Mouse (Mus musculus): ENCODE data around the gene Invs.

The Invs gene

GRCm38 (mm10) chr4:48279498-48280134, at the start of gene Invs, which contains the start of gene Erp44:
Gene Invs, plus strand, starts transcription at chr4:48279760.
Gene Erp44, minus strand, starts transcription at chr4:48279558.
- DNase-seq (ENCODE audit: low read depth, low spot score), result peak; percentile 96

DNA sequence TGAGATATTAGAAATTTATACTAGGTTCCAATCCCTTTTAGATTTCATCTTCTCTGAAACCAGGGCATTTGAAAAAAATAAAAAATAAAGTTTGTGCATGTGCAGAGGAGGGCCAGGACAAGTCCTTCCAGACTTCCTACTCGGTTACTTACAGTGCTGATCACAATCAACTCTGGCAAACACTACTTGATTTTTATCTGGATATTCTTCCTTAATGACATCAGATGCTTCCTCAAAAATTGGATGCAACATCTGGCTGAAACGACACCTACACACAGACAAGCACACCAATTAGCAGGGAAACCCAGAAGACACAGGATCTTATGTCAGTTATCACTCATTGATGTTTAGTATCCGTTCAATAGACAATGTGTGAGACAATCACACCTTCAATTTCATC, 42.8 kb upstream of the Invs start:
- no peak for DNase-seq (ENCODE audit: low read depth, low spot score)

DNA sequence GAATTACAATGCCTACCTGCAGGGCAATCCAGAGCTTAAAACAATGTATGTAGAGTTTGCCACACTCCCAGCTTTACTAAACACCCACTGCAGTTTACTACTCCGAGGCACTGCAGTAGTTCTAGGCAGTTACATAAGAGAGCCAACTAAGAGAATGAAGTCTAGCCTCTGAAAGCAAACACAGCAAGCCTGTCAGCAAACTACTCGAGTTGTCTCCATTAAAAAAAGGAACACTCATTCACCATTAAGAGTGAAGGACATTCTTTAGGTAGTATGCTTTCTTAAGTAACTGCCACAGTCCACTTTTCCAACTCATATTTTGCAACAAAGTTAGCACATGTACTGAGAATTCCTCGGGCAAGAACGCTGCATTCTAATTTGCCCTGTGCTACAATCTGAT, 40.5 kb upstream of the Invs start:
- DNase-seq (ENCODE audit: low read depth, low spot score), result no peak

GRCm38 (mm10) chr4:48242482-48242881, 37.1 kb upstream of the Invs start:
- DNase-seq (ENCODE audit: low read depth, low spot score), result no peak

GRCm38 (mm10) chr4:48243737-48244136, 35.8 kb upstream of the Invs start:
- DNase-seq (ENCODE audit: low read depth, low spot score), result no peak

DNA sequence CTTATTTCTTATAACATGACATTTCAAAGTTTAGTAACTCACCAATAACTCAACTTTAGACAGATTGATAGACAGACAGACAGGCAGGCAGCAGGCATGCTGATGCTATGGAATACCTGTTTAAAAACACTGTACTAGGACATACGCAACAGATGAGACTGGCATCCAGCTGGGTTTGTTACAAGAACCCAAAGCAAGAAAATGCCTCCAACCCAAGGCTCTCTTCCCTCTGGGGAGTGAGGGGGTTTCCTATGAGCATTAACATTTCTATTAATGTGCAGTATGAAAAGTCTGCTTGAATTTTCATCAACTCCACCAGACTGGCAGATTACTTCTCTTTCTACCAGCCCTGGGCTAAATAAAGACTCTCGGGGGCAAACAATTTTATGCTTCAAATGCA, 35.3 kb upstream of the Invs start:
- DNase-seq (ENCODE audit: low read depth, low spot score), result no peak

DNA sequence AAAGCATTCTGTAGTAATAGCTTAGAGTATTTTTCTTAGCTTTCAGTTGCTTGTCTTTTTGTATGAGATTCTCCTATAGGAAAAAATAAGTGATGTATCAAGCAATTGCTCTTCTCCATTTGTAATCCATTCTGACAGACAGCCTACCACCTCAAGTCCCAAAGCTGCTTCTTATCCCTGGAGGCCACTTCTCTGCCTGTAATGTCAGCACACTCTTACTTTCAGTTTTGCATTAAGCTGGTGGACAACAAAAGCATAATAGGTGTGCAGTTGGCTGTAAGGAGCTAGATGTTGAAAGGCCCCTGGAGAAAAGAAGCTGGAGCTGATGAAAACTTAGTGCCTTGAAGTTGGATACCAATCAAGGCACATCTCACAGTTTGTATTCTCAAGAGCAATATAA, 26.3 kb upstream of the Invs start:
- no peak for DNase-seq (ENCODE audit: low read depth, low spot score)

GRCm38 (mm10) chr4:48258045-48258444, 21.5 kb upstream of the Invs start:
- DNase-seq (ENCODE audit: low read depth, low spot score), result no peak

GRCm38 (mm10) chr4:48267683-48268082, 11.9 kb upstream of the Invs start:
- no peak for DNase-seq (ENCODE audit: low read depth, low spot score)

GRCm38 (mm10) chr4:48268127-48268526, 11.4 kb upstream of the Invs start:
- DNase-seq (ENCODE audit: low read depth, low spot score), result no peak

- no peak for DNase-seq (ENCODE audit: low read depth, low spot score)
Measured at GRCm38 (mm10) chr4:48270532-48270931, 9.0 kb upstream of the Invs start.

DNA sequence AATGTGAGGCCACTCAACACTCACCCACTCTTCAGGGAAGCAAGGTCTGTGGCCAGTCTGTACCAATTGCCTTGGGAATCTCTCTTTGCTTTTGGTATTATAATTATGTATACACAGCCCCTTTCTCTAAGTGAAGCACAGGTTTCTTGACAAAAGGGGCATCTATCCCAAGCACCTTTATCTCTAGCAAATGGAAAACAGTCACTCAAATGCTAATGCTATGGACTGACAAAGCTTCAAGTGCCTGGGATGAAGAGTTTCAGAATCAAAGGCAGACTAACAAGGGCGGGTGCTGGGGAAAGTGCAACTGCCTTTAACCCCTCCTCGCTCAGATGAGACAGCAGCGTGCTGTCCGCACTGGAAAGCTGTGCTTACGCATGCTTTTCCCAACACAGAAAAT, 7.7 kb upstream of the Invs start:
- DNase-seq (ENCODE audit: low read depth, low spot score), result no peak

DNA sequence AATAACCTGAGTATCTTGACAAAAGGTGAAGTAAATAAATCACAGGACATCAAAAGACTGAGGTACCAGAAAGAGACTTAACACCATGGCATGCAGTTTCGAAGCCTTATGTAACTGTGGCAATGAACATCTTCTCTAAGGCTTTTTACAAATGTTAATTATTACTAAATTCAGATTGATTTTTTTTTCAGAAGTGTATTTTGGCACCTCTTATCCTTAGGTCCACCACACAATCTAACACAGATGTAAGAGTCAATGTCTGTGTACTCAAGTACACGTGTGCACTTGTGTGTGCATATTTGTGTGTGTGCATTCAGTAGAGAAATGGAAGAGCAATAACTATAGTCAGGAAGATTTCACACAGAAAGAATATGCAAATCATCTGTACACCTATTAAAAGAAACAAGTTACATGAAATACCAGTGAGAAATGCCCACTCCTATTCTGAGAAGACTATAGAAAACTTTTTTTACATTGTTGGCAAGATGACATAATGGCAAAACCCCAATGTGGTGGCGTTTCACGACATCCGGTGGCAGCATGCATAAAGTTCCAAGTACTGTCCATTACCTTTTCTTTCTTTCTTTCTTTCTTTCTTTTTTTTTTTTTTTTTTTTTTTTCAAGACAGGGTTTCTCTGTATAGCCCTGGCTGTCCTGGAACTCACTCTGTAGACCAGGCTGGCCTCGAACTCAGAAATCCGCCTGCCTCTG, 6.3 kb upstream of the Invs start:
- DNase-seq (ENCODE audit: low read depth, low spot score), result no peak

GRCm38 (mm10) chr4:48275736-48276135, 3.8 kb upstream of the Invs start:
- DNase-seq (ENCODE audit: low read depth, low spot score), result no peak

DNA sequence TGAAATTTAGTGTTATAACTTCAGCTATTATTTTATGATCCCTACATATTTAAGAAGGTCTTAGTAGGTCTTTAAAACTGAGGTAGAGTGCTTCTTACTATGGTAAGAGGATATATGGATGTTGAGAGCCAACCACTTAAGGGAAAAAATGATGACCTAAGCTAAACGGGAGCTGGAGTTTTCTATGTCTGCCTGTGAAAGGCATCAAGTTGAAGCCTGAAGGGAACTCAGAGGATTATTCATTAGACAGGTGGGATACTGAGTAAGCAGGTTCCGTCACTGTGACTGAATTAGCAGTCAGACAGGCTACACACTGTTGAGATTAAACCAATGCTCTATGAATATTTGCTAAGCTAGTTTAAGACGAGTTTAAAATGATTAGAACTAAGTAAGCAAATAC, 2.5 kb upstream of the Invs start:
- DNase-seq (ENCODE audit: low read depth, low spot score), result no peak

DNA sequence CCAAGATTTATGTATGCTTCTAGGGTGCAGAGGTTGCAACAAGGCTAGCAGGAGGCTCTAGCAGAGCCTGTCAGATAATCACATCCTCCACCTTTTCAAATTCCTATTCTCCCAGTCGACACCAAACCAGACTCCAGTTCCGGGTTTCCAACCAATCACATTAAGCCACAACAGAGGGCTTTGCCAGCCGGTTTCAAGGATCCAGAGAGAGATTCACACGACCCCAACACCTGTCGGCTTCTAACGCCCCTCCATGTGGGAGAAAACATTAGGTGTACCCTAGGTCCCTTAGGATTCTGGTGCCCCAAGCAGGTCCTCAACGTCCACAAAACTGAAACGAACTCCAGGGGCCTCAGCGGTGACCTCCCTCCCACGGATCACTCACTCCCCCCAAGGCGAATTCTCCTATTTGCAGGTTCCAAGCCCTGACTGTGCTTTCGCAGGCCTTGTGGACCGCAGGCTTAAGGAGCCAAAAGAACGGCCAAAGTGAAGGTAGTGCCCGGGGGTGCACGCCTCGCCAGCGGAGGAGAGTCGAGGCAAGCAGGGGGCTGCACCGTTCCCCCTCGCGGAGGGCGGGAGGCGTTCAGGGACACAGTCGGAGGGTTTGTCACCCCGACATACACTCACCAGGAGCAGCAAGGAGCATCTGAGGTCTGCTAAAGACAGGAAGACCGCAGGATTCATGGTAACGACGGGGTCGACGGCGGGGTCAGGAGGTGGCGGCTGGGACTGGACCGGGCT, 633 bp upstream of the Invs start:
- no peak for DNase-seq (ENCODE audit: low read depth, low spot score)

GRCm38 (mm10) chr4:48281121-48281520, 1.6 kb downstream of the Invs start:
- no peak for DNase-seq (ENCODE audit: low read depth, low spot score)

DNA sequence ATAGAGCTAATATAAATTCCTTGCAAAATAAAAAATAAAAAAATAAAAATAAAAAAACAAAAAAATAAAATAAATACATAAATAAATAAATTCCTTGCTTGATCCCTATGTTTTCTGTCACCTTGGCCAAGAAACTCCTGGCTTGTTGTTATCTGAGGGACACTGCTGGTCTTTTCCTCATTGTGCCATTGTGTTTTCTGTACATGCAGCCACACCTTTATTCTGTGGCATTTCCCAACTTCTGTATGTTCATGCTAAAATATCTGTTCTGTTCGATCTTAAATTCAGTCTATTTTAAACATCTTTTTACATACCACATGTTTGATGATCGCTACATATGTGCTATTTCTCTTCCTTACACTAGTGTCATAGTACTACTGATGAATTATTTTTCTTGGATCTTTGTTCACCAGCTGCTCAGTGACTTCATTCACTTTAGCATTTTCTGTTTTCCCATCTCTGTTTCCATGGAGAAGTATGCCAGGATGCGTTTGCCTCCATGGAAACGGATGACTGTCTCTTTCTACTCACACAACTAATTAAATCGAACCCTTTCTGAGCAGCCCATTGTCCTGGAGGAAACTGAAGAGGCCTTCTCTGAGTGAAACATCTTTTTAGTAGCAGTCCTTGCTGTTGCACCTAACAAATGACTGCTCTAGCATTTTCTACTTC, 7.7 kb downstream of the Invs start:
- no peak for DNase-seq (ENCODE audit: low read depth, low spot score)

DNA sequence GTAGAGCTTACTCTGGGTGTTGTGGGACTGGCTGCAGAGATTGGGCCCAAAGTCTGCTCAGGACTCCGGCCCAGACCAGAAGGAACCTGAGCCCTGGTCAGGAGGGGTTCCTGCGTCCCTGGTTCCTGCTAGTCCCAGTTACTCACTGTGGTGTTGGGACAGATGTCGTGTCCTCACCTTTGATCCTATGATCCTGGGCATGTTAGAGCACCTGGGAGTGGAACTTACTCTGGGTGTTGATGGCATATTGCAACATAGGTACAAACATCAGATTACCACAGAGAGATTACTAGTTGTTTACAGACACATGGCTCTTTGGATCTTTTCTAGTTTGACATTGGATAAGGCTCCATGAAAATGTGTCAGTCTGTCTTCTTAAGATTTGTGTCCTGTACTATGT, 35.3 kb downstream of the Invs start:
- DNase-seq (ENCODE audit: low read depth, low spot score), result no peak

- DNase-seq (ENCODE audit: low read depth, low spot score), result no peak
Measured at GRCm38 (mm10) chr4:48316036-48316435, 36.5 kb downstream of the Invs start.

DNA sequence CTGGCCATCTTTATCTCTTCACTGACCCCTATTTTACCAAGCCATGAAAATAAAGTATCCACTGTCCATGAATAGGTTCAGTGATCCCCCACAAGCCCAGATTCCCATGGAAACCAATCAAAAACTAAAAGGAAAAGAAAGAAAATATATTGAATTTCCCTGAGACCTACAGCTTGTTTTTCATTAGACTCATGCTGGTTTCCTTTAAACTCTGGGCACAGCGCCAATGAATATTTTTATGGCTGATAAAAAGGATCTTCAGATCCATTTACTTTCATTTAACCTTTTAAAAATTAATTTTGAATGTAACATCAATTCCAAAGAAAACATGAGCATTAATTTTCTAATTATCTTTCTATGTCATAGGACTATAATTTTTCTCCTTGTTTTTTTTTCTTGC, 41.7 kb downstream of the Invs start:
- no peak for DNase-seq (ENCODE audit: low read depth, low spot score)

DNA sequence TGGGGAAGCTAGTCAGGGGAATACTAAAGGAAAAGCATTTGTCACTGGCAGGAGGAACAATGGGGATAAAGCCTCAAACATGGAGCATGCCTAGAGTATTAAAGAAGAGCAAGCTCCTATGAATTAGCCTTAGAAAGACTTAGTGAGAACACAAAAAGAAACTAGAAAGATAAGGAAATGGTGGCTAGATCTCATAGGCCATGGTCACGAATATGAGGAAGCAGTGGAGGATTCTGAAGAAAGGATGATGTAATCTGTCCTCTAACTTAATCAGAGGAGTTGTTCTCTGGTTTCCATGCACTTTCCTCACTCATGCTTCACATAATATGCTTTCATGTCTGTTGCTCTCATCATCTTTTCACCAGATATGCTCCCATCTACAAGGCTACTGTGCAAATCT, 42.5 kb downstream of the Invs start:
- no peak for DNase-seq (ENCODE audit: low read depth, low spot score)
